Comparison of ENCODE assay signal across 20 mouse cellular contexts in genomic region chr19:44454862-44455261, GRCm38 (mm10). TPM values are rescaled to one million over a fixed set of nuclear protein-coding genes. Genes with fewer than 3 reads are reported as not detected.
"Had no signal": no experiment of that assay in that cellular context is flagged by ENCODE, and none has a peak within 500 bp of the region (broad histone marks: within the 10 kb centered on the region; RNA-seq: fewer than 3 reads in every experiment).

No protein-coding gene starts in this region.

- H3K27ac ChIP-seq: neural tube, embryonic 13.5 days; neural tube, embryonic 15.5 days; stomach, embryonic 15.5 days; stomach, postnatal 0 days had no signal

- H3K4me2 ChIP-seq: neural tube, embryonic 13.5 days; neural tube, embryonic 15.5 days; stomach, embryonic 15.5 days had no signal

- H3K4me3 ChIP-seq: neural tube, embryonic 13.5 days; neural tube, embryonic 15.5 days; stomach, embryonic 15.5 days had no signal

- DNase-seq: right cerebral cortex, adult 18-20 months; right cerebral cortex, postnatal 14 days; right cerebral cortex, postnatal 25 days; right cerebral cortex, postnatal 4 days; spleen, adult 18-20 months; thymus, adult 18-20 months; thymus, adult 2 months; thymus, postnatal 14 days; thymus, postnatal 25 days; thymus, postnatal 36 days; thymus, postnatal 4 days had no signal

- H3K4me1 ChIP-seq: neural tube, embryonic 13.5 days; neural tube, embryonic 15.5 days; stomach, embryonic 15.5 days had no signal

- H3K27me3 ChIP-seq: neural tube, embryonic 13.5 days; neural tube, embryonic 15.5 days; stomach, embryonic 15.5 days had no signal

- H3K9me3 ChIP-seq: neural tube, embryonic 13.5 days; neural tube, embryonic 15.5 days; stomach, embryonic 15.5 days had no signal

- H3K9ac ChIP-seq: neural tube, embryonic 13.5 days; neural tube, embryonic 15.5 days; stomach, embryonic 15.5 days had no signal

- H3K36me3 ChIP-seq: neural tube, embryonic 13.5 days; neural tube, embryonic 15.5 days; stomach, embryonic 15.5 days had no signal

RNA-seq across cellular contexts. Expression of gene Wnt8b, which starts 38.4 kb away (rescaled TPM):
- total RNA-seq: neutrophil, adult 5-6 weeks had no signal
- polyA plus RNA-seq: small intestine, adult 2 months; spleen, adult 2 months; stomach, embryonic 16.5 days; stomach, postnatal 0 days; urinary bladder, adult 2 months had no signal
